Mouse (Mus musculus) heart, adult 2 months (tissue): Measurements from ENCODE around the gene Slc3a1.

Experiments
- CTCF ChIP-seq: fragments of 200-600 bp; IDR thresholded peaks from 2 replicates; pipeline ENCODE4 v1.8.1; 2022; ENCODE audit warnings: antibody characterized with exemption, mild to moderate bottlenecking, moderate library complexity
- EP300 ChIP-seq: fragments of 200-500 bp; IDR thresholded peaks from 2 replicates; pipeline ENCODE4 v1.6.1; 2011; ENCODE audit warnings: low read depth, low read length, control low read depth; ENCODE audit not compliant: insufficient read depth
- POLR2A ChIP-seq: fragments of 200-500 bp; IDR thresholded peaks from 2 replicates; pipeline ENCODE4 v1.6.1; 2011; ENCODE audit warnings: mild to moderate bottlenecking, low read depth, low read length, control low read depth; ENCODE audit not compliant: insufficient read depth

- peak; percentile 15; the same call in 1 of the 2 replicates for TF ChIP-seq CTCF
- no peak for TF ChIP-seq POLR2A
- TF ChIP-seq EP300, result no peak
Measured at GRCm38 (mm10) chr17:85079276-85079675, 51.1 kb downstream of the Slc3a1 start.
